15 mouse cellular contexts compared by ENCODE assay signal in the genomic region with DNA sequence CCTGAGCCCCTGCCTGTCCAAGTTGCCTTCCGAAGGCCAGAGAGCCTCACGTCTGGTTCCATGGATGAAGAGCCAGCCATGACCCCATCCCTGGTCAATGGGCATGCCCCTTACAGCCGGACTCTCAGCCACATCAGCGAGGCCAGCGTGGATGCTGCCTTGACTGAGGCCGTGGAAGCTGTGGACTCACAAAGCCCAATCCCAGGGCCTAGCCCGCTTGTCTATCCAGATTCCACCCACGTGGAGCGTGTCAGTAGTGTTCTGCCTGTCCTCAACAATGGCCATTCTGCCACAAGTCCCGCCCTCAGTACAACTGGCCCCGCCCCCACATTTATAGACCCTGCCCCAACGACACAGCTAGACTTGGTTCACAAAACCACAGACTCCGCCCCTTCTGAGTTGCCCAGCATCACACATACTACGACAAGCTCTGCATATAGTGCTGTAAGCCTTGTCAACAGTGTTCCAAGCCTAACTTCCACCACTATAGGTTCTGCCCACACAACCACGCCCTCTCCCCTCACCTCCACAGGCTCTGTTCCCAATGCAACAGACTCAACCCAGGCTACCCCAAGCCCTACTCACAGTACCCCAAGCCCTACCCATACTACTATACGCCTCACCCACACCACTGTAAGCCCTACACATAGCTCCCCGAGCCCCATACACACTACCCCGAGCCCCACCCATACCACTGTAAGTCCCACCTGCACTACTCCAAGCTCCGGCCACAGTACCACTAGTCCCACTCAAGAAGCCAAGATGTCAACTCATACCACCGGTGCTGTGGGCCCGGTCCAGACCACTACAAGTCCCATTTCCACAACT. TPM values are rescaled to one million over a fixed set of nuclear protein-coding genes. Genes with fewer than 3 reads are reported as not detected.
DNase-seq lines count a peak whose midpoint lies in the region; ATAC-seq lines count a peak whose summit lies in the region.
"Had no signal": no experiment of that assay in that cellular context is flagged by ENCODE, and none has a peak within 500 bp of the region (broad histone marks: within the 10 kb centered on the region; RNA-seq: fewer than 3 reads in every experiment).

No protein-coding gene starts in this region.

- DNase-seq in CD4-positive, CD25-positive, alpha-beta regulatory T cell, adult 2 months (ENCODE audit: low read depth, low spot score), result peak; percentile 49
- DNase-seq in lung, postnatal 10 days, result peak; percentile 50
- DNase-seq in lung, postnatal 36 days, result no peak
- peak; percentile 34 for DNase-seq in thymus, postnatal 25 days
- no peak for DNase-seq in adrenal gland, adult 18-20 months (ENCODE audit: low spot score in 2 of 2)
- no peak for DNase-seq in ovary, postnatal 36 days (ENCODE audit: low spot score)
- DNase-seq: adrenal gland, postnatal 10 days; cerebellum, adult 11 months; heart, postnatal 4 days had no signal

- no peak for ATAC-seq in CD4-positive, CD25-positive, alpha-beta regulatory T cell, adult 4 months
- peak; percentile 13; the same call in 1 of the 2 replicates for ATAC-seq in granulocyte monocyte progenitor cell, adult 5-6 weeks (replicated peaks; ENCODE audit: poor library complexity, severe bottlenecking)
- ATAC-seq: forebrain, embryonic 15.5 days; intestine, postnatal 0 days; lung, postnatal 0 days had no signal

RNA-seq across cellular contexts. Expression of a gene that starts 12.6 kb away (rescaled TPM):
- polyA plus RNA-seq in CD4-positive, CD25-positive, alpha-beta regulatory T cell, adult 4 months (2017; shearing (Covaris generic)), result 10 to 100 TPM in 1 of 2 experiments, 1 to 10 TPM in 1; 7.8 to 12.6 TPM
- 55.3 and 92.8 TPM in 2 replicates for total RNA-seq in granulocyte monocyte progenitor cell, adult 5-6 weeks (2014; fragmentation: Nextera tagmentation)
- 5.4 and 10.1 TPM in 2 replicates for total RNA-seq in granulocyte monocyte progenitor cell, adult 5-6 weeks (2017)
- total RNA-seq in adrenal gland, adult 18-20 months (2021), result 10 to 100 TPM; 25.9 to 32.9 TPM

RNA-seq across cellular contexts. Expression of a gene that starts 18.7 kb away (rescaled TPM):
- polyA plus RNA-seq in CD4-positive, CD25-positive, alpha-beta regulatory T cell, adult 4 months (2017; shearing (Covaris generic)), result 10 to 100 TPM; 53.5 to 69.1 TPM
- 104 and 105 TPM in 2 replicates for total RNA-seq in granulocyte monocyte progenitor cell, adult 5-6 weeks (2014; fragmentation: Nextera tagmentation)
- total RNA-seq in granulocyte monocyte progenitor cell, adult 5-6 weeks (2017), result 84.1 and 107 TPM in 2 replicates
- total RNA-seq in adrenal gland, adult 18-20 months (2021), result 10 to 100 TPM; 54.2 to 55.2 TPM

RNA-seq across cellular contexts. Expression of a gene that starts 19.5 kb away (rescaled TPM):
- polyA plus RNA-seq in CD4-positive, CD25-positive, alpha-beta regulatory T cell, adult 4 months (2017; shearing (Covaris generic)), result 1 to 10 TPM in 1 of 2 experiments, under 1 TPM in 1; 0.99 to 2.3 TPM
- total RNA-seq in granulocyte monocyte progenitor cell, adult 5-6 weeks (2014; fragmentation: Nextera tagmentation), result not detected in 2 replicates
- not detected in 2 replicates for total RNA-seq in granulocyte monocyte progenitor cell, adult 5-6 weeks (2017)
- total RNA-seq in adrenal gland, adult 18-20 months (2021), result 1 to 10 TPM; 3.3 to 5.3 TPM
- total RNA-seq: heart, postnatal 4 days; left cerebral cortex, adult 8-10 months had no signal

RNA-seq across cellular contexts. Expression of a gene that starts 51.8 kb away (rescaled TPM):
- 10 to 100 TPM; 33.7 to 36.8 TPM for polyA plus RNA-seq in CD4-positive, CD25-positive, alpha-beta regulatory T cell, adult 4 months (2017; shearing (Covaris generic))
- 112 and 132 TPM in 2 replicates for total RNA-seq in granulocyte monocyte progenitor cell, adult 5-6 weeks (2014; fragmentation: Nextera tagmentation)
- 47.1 and 47.3 TPM in 2 replicates for total RNA-seq in granulocyte monocyte progenitor cell, adult 5-6 weeks (2017)
- 100 to 1,000 TPM; 118 to 121 TPM for total RNA-seq in adrenal gland, adult 18-20 months (2021)

Comparison
In these comparisons a context has a peak if more than half of its experiments do, and no peak if none do; other contexts are left out.
1. DNase-seq: peak in CD4-positive, CD25-positive, alpha-beta regulatory T cell, adult 2 months (single experiment), lung, postnatal 10 days (single experiment) and thymus, postnatal 25 days (single experiment); none in lung, postnatal 36 days (single experiment), adrenal gland, adult 18-20 months (0 of 2) and ovary, postnatal 36 days (single experiment).
2. RNA of a gene that starts 19.5 kb away (total RNA-seq): 3.3 to 5.3 TPM in adrenal gland, adult 18-20 months; not detected in granulocyte monocyte progenitor cell, adult 5-6 weeks; every median in the first group is over 4 times any median in the second.